Mouse (Mus musculus) cerebellum, postnatal 25 days (tissue): Measurements from ENCODE around the gene P4ha1.
"Not testable (repeated sequence)": the region's sequence is repeated elsewhere in the genome, so short reads cannot be mapped to it uniquely, and the experiment has no call there.

Source experiments
- DNase-seq, 2 experiments: peaks; one replicate each; pipeline ENCODE4 v3.0.0; 2021; ENCODE audit warnings: mixed read lengths in 2 of 2

The P4ha1 gene

DNA sequence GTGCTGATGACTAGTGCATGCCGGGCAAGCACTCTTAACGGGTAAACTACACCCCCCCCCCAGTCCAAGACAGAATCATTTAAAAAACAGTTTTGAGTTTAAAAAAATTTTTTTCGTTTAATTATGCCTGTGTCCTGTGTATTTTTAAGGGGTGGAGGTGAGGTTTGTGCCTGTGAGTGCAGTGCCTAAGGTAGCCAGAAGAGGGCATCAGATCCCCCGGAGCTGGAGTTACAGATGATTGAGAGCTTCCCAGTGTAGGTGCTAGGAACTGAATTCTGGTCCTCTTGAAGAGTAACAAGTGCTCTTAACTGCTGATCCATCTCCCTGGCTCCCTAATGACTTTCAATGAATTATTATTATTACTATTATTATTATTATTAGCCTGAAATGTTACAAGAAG is 55.6 kb downstream of the P4ha1 start:
- no peak for DNase-seq

DNA sequence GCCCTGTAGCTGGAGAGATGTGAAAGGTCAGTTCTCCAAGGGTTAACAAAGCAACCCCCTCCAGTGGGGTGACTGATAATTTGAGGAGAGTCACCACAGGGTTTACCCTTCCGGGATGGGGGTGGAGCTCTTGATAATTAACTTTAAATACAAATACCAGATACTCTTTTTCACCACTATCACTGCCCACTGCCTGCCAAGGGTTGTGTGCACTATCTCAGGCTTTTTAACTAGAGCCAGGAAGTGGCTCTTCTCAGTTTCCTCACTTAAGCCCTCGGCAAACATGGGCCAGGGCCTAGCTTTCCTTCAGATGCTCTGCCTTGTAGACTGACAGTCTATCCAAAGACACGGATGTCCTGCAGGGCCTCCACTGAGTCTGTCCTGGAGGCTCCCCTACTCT is 56.8 kb downstream of the P4ha1 start:
- DNase-seq: no peak

- DNase-seq: no peak
Observed at GRCm38 (mm10) chr10:59380411-59380821, 57.3 kb downstream of the P4ha1 start.

GRCm38 (mm10) chr10:59381563-59381962 is 58.5 kb downstream of the P4ha1 start:
- not testable (repeated sequence) for DNase-seq

DNA sequence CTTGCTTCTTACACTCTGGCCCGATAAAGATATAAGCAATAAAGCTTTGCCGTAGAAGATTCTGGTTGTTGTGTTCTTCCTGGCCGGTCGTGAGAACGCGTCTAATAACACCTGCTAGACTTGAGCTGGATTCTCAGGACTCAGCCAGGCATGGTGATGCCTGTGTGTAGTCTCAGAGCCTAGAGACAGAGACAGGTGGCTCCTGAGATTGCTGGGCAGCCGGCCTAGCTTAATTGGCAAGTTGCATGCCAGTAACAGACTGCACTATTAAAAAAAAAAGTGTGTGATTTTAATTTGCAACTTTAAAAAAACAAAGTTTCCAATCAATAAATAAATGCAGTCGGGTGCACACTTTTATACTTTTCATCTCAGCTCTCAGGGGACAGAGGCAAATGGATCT is 63.9 kb downstream of the P4ha1 start:
- peak; percentile 77 to 83 for DNase-seq

DNA sequence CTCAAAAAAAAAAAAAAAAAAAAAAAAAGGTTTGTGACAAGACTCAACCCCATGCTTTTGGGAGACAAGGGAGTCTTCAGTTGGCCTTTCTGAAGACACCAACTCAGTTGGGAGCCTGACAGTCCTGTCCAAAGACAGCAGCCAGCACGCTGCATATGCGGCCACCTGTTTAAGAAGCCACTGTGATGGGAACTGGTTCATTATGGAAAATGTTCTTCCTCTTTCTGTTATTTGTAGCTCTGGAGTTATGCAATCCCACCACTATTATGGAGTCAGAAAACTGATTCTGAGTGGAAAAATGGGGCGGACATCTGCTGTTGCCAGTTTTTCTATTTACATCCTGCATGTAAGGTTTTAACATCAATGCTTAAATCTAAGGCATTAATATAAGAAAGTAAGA is 66.6 kb downstream of the P4ha1 start:
- DNase-seq: no peak

GRCm38 (mm10) chr10:59391907-59392306 is 68.8 kb downstream of the P4ha1 start:
- DNase-seq: no peak

GRCm38 (mm10) chr10:59395461-59395860 is 72.4 kb downstream of the P4ha1 start, which contains the start of gene Gm10273:
Gm10273 (plus strand) TSS chr10:59395632.
- DNase-seq: not testable (repeated sequence)

DNA sequence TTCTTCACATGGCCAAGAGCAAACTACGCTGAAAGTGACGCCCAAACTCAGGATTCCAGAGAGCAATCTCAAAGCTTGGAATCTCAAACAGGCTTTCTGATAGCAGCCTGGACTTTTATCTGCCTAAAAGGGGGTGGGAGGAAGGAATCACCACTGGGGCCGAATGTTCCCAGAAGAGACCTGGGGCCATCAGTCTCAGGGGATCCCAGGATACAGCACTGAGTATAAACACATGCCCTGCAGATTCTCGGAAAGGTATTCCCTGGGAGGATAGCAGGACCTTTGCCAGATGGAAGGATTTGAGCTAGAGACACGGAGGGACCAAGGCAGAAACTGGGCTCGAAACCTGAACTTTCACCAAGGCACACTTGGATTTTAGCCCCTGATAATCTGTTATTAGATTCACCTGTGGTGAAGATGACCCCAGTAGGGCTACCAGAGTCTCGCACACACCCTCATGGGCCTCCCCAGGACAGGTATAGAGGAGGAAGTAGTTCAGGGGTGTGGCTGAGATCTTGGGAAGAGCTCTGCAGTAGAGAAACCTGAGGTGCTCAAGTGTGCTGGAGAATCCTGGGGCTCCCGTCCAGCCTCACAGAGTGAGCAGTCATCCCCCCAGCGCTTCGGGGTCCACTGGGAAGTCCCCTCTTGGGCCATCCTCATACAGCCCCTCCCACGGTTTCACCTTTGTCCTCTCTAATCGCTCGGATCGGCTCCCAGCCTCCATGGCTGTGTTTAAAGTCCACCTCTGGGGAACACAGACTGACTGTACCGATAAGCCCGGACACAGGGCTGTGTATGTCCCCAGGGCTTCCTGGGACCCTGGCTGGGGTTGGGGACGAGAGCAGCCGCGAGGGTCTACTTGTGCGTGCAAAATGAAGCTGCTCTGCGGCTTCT is 80.0 kb downstream of the P4ha1 start, which contains the start of gene Pla2g12b:
Pla2g12b (plus strand) TSS at position 762 of the 894 bp plus-strand sequence.
- DNase-seq: no peak

- DNase-seq: no peak
Observed at GRCm38 (mm10) chr10:59403793-59404149, 80.7 kb downstream of the P4ha1 start.

- no peak for DNase-seq
Observed at GRCm38 (mm10) chr10:59408499-59408898, 85.4 kb downstream of the P4ha1 start.

GRCm38 (mm10) chr10:59410264-59410663 is 87.2 kb downstream of the P4ha1 start:
- DNase-seq: no peak

GRCm38 (mm10) chr10:59413711-59414110 is 90.6 kb downstream of the P4ha1 start:
- no peak for DNase-seq

DNA sequence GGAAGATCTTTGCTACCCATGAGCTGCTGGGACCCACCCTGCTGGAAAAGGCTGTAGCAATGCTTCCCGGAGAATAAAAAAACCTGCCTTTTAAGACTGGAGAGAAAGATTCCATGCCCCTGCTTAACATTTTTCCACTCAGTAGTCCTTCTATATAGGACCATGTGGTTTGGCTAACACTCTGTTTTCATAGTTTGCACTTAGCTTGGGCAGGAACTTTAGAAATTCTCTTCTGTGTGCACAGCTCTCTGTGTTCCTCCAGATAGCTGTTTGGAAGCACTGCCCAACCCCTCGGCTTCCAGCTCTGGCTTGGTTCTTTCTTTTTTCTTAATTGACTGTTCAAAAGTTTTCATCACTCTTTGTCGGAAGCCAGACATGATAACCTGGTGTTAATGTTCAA is 93.5 kb downstream of the P4ha1 start:
- DNase-seq: no peak

DNA sequence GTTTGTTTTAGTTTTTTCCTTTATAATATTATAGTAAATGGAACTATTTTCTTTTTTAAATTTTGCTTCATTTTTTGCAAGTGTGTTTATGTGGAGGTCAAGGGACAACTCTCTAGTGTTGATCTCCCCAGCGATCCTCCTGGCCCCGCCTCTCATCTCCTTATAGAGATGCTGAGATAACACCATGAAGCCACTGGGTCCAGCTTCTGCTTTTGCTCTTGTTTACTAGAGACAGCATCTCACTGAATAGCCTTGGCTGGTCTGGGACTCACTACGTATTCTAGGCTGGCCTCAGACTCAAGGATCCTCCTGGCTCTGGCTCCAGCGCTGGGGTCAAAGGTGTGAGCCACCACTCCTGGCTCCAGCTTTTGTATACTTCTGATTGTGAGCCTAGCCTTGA is 96.4 kb downstream of the P4ha1 start:
- no peak for DNase-seq
